Mouse (Mus musculus) CH12.LX (cell line): ENCODE results near the gene Myh11.

Experiments
- CTCF ChIP-seq, 2 experiments: IDR thresholded peaks in 1 of 2; conservative IDR thresholded peaks in 1 of 2; 2 replicates each; pipeline ENCODE4 v1.5.1; 2011 to 2012; ENCODE audit warnings: low read depth in 2 of 2, low read length in 2 of 2, improper control_type of control experiment in 1 of 2, inconsistent platforms in 1 of 2, mild to moderate bottlenecking in 1 of 2, moderate library complexity in 1 of 2
- MAX ChIP-seq: IDR thresholded peaks from 2 replicates; pipeline ENCODE4 v1.6.1; 2011; ENCODE audit warnings: low read length, improper control_type of control experiment

GRCm38 (mm10) chr16:14252877-14253276 is 38.3 kb downstream of the Myh11 start:
- no peak for TF ChIP-seq CTCF (conservative IDR thresholded peaks at IDR 0.05 in 1 of 2, IDR thresholded peaks at IDR 0.05 in 1 of 2; ENCODE audit: low read depth in 2 of 2, low read length in 2 of 2)
- TF ChIP-seq MAX = no peak
